In genomic region chr1:165810633-165811032, GRCm38 (mm10) we compare ENCODE assay signal across 28 mouse cellular contexts. TPM values are rescaled to one million over a fixed set of nuclear protein-coding genes. Genes with fewer than 3 reads are reported as not detected.
DNase-seq lines count a peak whose midpoint lies in the region; ATAC-seq and TF ChIP-seq lines count a peak whose summit lies in the region.
"Had no signal": no experiment of that assay in that cellular context is flagged by ENCODE, and none has a peak within 500 bp of the region (broad histone marks: within the 10 kb centered on the region; RNA-seq: fewer than 3 reads in every experiment).

No protein-coding gene starts in this region.

- ATAC-seq in CD4-positive, CD25-positive, alpha-beta regulatory T cell, adult 4 months = peak; percentile 52
- ATAC-seq: forebrain, embryonic 15.5 days; hindbrain, embryonic 16.5 days; Patski had no signal

- no peak for TF ChIP-seq CTCF in spleen, adult 2 months (IDR thresholded peaks at IDR 0.05; ENCODE audit: extremely low read depth, insufficient read depth, insufficient read length, insufficient replicate concordance)

- 0 out of 2 replicates have a peak overlapping the region, but pooled peaks have one; percentile 48 for H3K27ac ChIP-seq in spleen, adult 2 months (ENCODE audit: insufficient read depth, low read length)
- H3K27ac ChIP-seq: embryonic facial prominence, embryonic 10.5 days; embryonic facial prominence, embryonic 13.5 days; forebrain, embryonic 12.5 days; forebrain, embryonic 15.5 days; heart, embryonic 15.5 days; hindbrain, embryonic 13.5 days had no signal

- H3K27me3 ChIP-seq in spleen, adult 2 months (ENCODE audit: control insufficient read depth, insufficient read depth, low read length) = no peaks in the 10 kb centered on the region

- H3K4me3 ChIP-seq in spleen, adult 2 months (ENCODE audit: extremely low read depth, insufficient read depth, insufficient read length) = no peak overlapping the region
- H3K4me3 ChIP-seq: embryonic facial prominence, embryonic 10.5 days; embryonic facial prominence, embryonic 13.5 days; erythroblast, embryonic 14.5 days; forebrain, embryonic 12.5 days; forebrain, embryonic 15.5 days; heart, embryonic 12.5 days; heart, embryonic 15.5 days; hindbrain, embryonic 10.5 days; hindbrain, embryonic 13.5 days had no signal

- H3K4me1 ChIP-seq in spleen, adult 2 months (ENCODE audit: control insufficient read depth, insufficient read depth, insufficient read length) = peaks cover 13% of the 10 kb centered on the region; the same call in 1 of the 2 replicates

- no peak for TF ChIP-seq POLR2A in spleen, adult 2 months (IDR thresholded peaks at IDR 0.05; ENCODE audit: low read depth, low read length)

- no peaks in the 10 kb centered on the region for H3K36me3 ChIP-seq in spleen, adult 2 months (ENCODE audit: control insufficient read depth, insufficient read depth, low read length)
- H3K36me3 ChIP-seq: embryonic facial prominence, embryonic 10.5 days; embryonic facial prominence, embryonic 13.5 days; forebrain, embryonic 12.5 days; forebrain, embryonic 15.5 days; heart, embryonic 12.5 days; heart, embryonic 15.5 days; hindbrain, embryonic 10.5 days; hindbrain, embryonic 13.5 days had no signal

- 58% methylated on average over 2 of the region's 2 CpGs for whole genome bisulfite sequencing in spleen, adult 2 months

- DNase-seq in spleen, adult 2 months (ENCODE audit: low read depth in 1 of 2, low spot score in 2 of 2) = no peak
- DNase-seq in spleen, adult 18-20 months = no peak
- peak; percentile 60 for DNase-seq in induced T-regulatory cell, adult 2 months (ENCODE audit: low read depth)
- DNase-seq in urinary bladder, postnatal 10 days (ENCODE audit: low spot score) = no peak
- DNase-seq in MN1 (ENCODE audit: low spot score) = no peak
- DNase-seq: adrenal gland, adult 8-10 months; adrenal gland, postnatal 25 days; cerebellum, adult 11-12 months; cerebellum, adult 8-10 months; cerebellum, postnatal 10 days; cerebellum, postnatal 36 days; embryo, embryonic 11 days; gastrocnemius, postnatal 25 days; heart, adult 18-20 months; heart, postnatal 10 days; heart, postnatal 36 days had no signal

RNA-seq across cellular contexts. Expression of gene Cd247, which starts 22.2 kb away (rescaled TPM):
- 38.9 and 49.1 TPM in 2 replicates for polyA plus RNA-seq in spleen, adult 2 months (2012; rRNA removed)
- 100 to 1,000 TPM; 443 to 540 TPM for polyA plus RNA-seq in CD4-positive, CD25-positive, alpha-beta regulatory T cell, adult 4 months (2017; shearing (Covaris generic))

RNA-seq across cellular contexts. Expression of gene Creg1, which starts 47.1 kb away (rescaled TPM):
- polyA plus RNA-seq in spleen, adult 2 months (2012; rRNA removed) = 89.4 and 101 TPM in 2 replicates
- polyA plus RNA-seq in CD4-positive, CD25-positive, alpha-beta regulatory T cell, adult 4 months (2017; shearing (Covaris generic)) = 10 to 100 TPM; 17.4 to 25.9 TPM
